Mouse (Mus musculus) cerebellum, adult 2 months (tissue): ENCODE measurements around the gene Tfap4. TPM values are rescaled to one million over a fixed set of nuclear protein-coding genes. Genes with fewer than 3 reads are reported as not detected.
"Not testable (repeated sequence)": the region's sequence is repeated elsewhere in the genome, so short reads cannot be mapped to it uniquely, and the experiment has no call there.

Source experiments
- DNase-seq, 2 experiments: peaks; one replicate each; pipeline ENCODE4 v3.0.0; 2021
- H3K27ac ChIP-seq: fragments of 200-500 bp; 2 replicates; pipeline ENCODE4 v1.5.1; 2012; ENCODE audit warnings: low read length, control low read depth, inconsistent platforms; ENCODE audit not compliant: insufficient read depth
- H3K27me3 ChIP-seq: fragments of 200-500 bp; 2 replicates; pipeline ENCODE4 v1.6.1; 2012; ENCODE audit warnings: inconsistent platforms, mild to moderate bottlenecking, low read length, moderate library complexity; ENCODE audit not compliant: control insufficient read depth, insufficient read depth
- H3K4me1 ChIP-seq: fragments of 200-500 bp; 2 replicates; pipeline ENCODE4 v1.6.1; 2011; ENCODE audit warnings: low read length; ENCODE audit not compliant: control insufficient read depth, insufficient read depth
- H3K4me3 ChIP-seq: fragments of 200-500 bp; replicated peaks from 2 replicates; pipeline ENCODE3; 2011; ENCODE audit warnings: mild to moderate bottlenecking, low read depth, low read length, control low read depth; ENCODE audit not compliant: insufficient read depth
- CTCF ChIP-seq: fragments of 200-500 bp; IDR thresholded peaks from 2 replicates; pipeline ENCODE4 v1.5.1; 2011; ENCODE audit warnings: low read depth, mild to moderate bottlenecking, control low read depth, low read length, moderate library complexity, borderline replicate concordance; ENCODE audit not compliant: insufficient read depth
- POLR2A ChIP-seq: fragments of 200-500 bp; IDR thresholded peaks from 2 replicates; pipeline ENCODE4 v1.6.1; 2011; ENCODE audit warnings: low read length, control low read depth, borderline replicate concordance; ENCODE audit not compliant: insufficient read depth
- WGBS: fragments of 180-500 bp; shearing (Covaris S2); methylation state at CpG from one replicate; pipeline ENCODE4 v1.1.7; 2018; 5-methylcytosine and 5-hydroxymethylcytosine counted together
- polyA plus RNA-seq: library from polyadenylated mRNA; depleted of rRNA; stranded (reverse); fragments of >200 nt; gene quantifications from 2 replicates; pipeline ENCODE4 v1.2.3, GENCODE M21; 2012

Gene Tfap4
- polyA plus RNA-seq, 1 experiment, result 9.8 TPM

DNA sequence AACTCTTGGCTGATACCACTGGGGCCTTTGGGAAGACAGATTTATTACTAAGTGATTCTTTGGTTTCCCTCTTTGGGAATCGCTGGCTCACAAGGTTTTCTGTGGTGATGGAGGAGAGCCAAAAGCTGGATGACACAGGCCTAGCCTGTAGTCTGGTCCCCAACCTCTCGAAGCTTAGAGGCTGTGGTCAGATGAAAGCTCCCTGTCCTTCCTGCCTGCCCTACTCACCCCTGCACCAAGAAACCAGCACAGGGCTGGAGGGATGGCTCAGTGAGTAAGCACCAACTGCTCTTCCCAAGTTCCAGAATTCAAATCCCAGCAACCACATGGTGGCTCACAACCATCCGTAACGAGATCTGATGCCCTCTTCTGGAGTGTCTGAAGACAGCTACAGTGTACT, 20.1 kb downstream of the Tfap4 start:
- no peak for DNase-seq
- H3K4me1 ChIP-seq, result peaks cover 3% of the 10 kb centered on the region
- no peaks in the 10 kb centered on the region for H3K27me3 ChIP-seq
- H3K27ac ChIP-seq, result no peak overlapping the region
- H3K4me3 ChIP-seq, result no peak overlapping the region
- TF ChIP-seq POLR2A (no peak), CTCF (no peak)
- 46% methylated on average over 4 of the region's 4 CpGs for WGBS

DNA sequence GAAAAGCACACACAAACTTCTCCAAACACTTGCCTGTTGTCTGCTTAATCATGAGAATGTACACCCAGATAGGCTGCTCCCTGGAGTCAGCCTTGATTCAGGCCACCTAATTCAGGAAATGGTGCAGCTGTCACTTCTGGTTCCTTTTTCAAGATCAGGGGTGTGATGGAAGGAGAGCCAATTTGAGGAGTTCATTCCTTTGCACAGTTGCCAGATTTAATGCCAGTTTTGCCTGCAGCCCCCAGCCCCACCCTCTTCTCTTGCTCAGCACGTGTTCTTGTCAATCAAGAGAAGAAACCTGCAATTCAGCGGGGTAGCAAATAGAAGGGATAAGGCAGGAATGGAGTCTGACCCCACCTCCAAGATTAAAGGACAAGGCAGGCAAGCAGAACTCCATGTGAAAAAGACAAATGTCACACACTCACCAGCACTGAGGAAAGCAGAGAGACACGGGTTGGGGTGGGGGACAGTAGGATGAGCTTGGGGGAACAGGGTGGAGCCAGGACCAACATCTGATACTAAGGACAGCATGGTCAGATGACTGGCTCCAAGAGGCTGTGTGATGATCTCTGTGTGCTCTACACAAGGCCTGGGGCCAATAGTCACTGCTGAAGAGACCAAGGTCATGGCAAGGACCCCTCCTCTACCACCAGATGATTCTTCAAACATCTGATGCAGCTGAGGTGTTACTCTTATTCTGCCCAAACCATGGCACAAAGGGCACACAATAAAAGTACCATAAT, 21.9 kb downstream of the Tfap4 start:
- no peak overlapping the region for H3K27ac ChIP-seq
- TF ChIP-seq POLR2A, result no peak
- no peak for TF ChIP-seq CTCF
- H3K4me3 ChIP-seq, result no peak overlapping the region
- no peak for DNase-seq
- WGBS, result 41% methylated on average over 3 of the region's 3 CpGs
- H3K4me1 ChIP-seq, result peaks cover 3% of the 10 kb centered on the region; the same call in 1 of the 2 replicates
- H3K27me3 ChIP-seq, result no peaks in the 10 kb centered on the region

DNA sequence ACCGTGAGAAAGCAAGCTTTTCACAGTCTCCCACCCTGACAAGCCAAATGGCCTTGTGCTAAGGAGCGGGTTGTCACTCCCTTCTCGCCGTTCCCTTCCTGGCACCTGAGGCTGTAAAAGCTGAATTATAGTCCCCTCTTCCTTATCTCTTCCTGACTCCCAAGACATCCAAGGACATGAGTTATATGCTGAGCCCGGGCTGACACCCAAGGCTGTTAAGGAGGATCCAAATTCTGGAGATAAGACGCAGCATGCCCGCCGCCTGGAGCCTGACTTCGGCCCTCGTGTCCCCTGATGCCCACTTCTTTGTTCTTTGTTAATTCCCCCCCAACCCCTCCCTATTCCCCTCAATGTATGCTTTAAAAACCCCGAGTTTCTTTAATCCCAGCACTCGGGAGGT, 32.3 kb downstream of the Tfap4 start:
- not testable (repeated sequence) for H3K27me3 ChIP-seq, H3K4me1 ChIP-seq, DNase-seq, H3K27ac ChIP-seq, H3K4me3 ChIP-seq
- WGBS, result 97% methylated on average over 12 of the region's 12 CpGs

DNA sequence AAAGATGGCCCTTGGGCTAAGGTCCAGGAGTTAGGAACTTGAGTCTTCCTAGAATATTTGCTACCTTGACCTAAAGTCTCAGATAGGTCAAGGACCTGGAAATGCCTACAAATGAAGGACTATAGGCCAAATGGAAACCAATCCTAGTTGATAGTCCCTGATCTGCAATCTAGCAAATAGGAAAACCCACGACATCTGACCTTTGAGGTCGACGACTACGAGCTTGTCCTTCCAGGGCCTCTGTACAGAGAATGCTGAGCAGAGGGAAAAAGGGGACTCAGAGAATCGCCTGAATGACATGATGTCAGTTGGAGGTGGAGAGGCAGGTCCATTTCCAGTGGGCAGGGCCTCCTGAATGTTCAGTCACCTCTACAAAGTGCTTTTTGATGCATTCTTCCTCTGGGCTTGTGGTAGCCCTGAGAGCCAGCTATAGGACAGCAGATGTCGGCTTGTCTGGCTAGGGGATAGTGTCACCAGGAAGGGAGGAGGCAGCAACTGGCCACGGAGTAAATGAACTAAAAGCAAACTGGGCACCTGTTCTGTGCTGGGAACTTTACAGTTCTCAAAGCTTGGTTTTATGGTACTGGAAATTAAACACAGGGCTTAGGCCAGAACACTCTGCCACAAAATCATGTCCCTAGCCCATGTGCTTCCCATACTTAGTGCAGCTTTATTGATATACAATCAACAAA, 36.2 kb downstream of the Tfap4 start:
- Histone ChIP-seq H3K4me3 (no peak overlapping the region), H3K4me1 (peaks cover 6% of the 10 kb centered on the region), H3K27me3 (no peaks in the 10 kb centered on the region), H3K27ac (no peak overlapping the region)
- no peak for DNase-seq
- WGBS, result 67% methylated on average over 7 of the region's 7 CpGs
- TF ChIP-seq CTCF (no peak), POLR2A (no peak)

DNA sequence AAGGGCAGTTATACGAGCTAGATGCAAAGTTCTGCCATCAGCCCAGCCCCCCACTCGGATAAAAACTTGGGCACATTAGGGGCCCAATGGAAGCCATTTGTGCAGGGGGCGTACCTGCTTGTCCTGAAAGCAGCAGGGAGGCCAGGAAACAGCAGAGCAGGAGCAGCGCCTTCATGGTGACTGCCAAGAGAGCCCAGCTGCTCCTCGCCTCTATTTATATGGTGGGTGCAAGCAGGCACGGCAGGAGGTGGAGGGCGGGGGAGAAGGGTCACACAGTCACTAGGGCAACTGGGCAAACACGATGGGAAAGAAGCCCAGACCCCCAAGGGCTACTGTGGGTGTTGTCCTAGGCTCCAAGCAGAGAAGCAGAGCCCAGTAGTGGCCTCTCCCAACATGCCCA, 36.8 kb downstream of the Tfap4 start:
- no peak overlapping the region for H3K4me3 ChIP-seq
- DNase-seq, result no peak

DNA sequence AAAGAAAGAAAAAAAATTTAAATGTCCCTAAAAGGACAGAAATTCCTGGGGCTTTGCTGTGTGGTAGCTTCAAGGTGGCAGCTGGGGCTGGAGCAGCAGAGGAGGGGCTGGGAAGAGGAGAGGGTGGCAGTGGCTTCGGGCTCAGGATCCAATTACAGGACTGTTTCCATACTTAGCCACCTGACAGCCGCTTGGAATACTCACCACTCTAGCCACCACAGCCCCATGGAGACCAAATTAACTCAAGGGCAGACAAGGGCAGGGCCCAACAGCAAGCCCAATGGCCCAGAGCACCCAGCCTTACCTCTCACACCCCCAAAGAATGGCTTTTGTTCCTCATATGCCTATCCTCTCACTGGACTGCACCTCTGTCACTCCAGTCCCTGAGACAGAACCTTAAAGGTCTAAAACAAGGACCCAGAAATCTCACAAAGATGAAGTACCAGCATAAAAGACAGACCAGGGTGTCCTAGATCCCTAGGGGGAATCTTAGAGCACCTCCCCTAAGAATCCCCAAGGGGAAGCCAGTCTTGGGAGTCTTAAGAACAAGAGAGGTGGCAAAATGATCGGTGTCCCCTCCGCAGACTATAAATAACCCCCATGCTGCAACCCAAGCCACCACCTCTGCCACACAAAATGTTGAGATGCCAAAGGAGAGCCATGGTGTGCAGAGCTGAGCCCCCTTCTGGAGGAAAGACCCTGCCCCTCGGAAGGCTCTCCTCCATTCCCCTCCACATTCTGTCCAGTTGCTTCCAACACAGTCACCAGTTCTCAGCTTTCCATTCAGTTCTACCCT, 37.7 kb downstream of the Tfap4 start:
- Histone ChIP-seq H3K4me3 (no peak overlapping the region), H3K27ac (no peak overlapping the region), H3K4me1 (peaks cover 6% of the 10 kb centered on the region), H3K27me3 (no peaks in the 10 kb centered on the region)
- DNase-seq, result no peak
- no peak for TF ChIP-seq CTCF
- no peak for TF ChIP-seq POLR2A
- WGBS, result 85% methylated on average over 5 of the region's 5 CpGs

More for the DNA sequence above, 36.8 kb downstream of the Tfap4 start:
- Histone ChIP-seq H3K27me3 (no peaks in the 10 kb centered on the region), H3K27ac (no peak overlapping the region), H3K4me1 (peaks cover 6% of the 10 kb centered on the region)
- 37% methylated on average over 8 of the region's 8 CpGs for WGBS
- TF ChIP-seq POLR2A, result no peak
- TF ChIP-seq CTCF, result no peak

DNA sequence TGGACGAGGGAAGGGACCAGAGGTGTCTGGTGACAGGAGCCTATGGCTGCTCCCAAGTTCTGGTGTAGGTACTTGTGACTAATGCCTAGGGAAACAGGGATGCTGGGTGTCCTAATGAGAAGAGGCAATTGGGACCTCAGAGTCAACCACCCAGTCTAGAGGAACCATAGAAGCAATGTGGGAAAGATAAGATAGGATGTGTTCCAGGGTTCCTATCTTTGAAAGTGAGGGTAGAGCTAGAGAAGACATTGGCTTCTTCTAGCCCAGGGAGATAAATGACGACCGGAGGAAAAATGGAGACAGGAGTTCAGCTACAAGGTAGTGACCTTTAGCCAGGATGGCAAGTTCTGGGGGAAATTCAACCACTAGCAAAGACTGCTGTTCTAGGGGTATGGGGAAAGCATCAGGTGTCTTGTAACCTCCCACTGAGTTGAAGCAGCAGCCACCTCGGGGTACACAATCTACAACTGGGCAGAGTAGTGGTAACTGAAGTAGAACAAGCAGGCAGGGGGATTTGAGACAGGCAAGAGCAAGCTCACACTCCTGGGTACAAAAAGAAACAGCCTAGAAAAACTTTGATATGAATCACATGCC, 38.5 kb downstream of the Tfap4 start:
- H3K27ac ChIP-seq, result no peak overlapping the region
- WGBS, result 80% methylated on average over 4 of the region's 4 CpGs
- no peak overlapping the region for H3K4me3 ChIP-seq
- H3K27me3 ChIP-seq, result no peaks in the 10 kb centered on the region
- TF ChIP-seq POLR2A, result no peak
- no peak for TF ChIP-seq CTCF
- peaks cover 6% of the 10 kb centered on the region for H3K4me1 ChIP-seq
- no peak for DNase-seq
